Mouse (Mus musculus) heart, postnatal 4 days (tissue): ENCODE data around the gene Ebf3. TPM values are rescaled to one million over a fixed set of nuclear protein-coding genes. Genes with fewer than 3 reads are reported as not detected.

Source experiments
- DNase-seq: peaks from one replicate; pipeline ENCODE4 v3.0.0; 2021
- total RNA-seq, 2 experiments: library from RNA; stranded (reverse); gene quantifications; 2 replicates each; pipeline ENCODE4 v1.2.3; 2021

Ebf3 gene
- 10 to 100 TPM; 18.7 to 20.1 TPM for total RNA-seq

DNA sequence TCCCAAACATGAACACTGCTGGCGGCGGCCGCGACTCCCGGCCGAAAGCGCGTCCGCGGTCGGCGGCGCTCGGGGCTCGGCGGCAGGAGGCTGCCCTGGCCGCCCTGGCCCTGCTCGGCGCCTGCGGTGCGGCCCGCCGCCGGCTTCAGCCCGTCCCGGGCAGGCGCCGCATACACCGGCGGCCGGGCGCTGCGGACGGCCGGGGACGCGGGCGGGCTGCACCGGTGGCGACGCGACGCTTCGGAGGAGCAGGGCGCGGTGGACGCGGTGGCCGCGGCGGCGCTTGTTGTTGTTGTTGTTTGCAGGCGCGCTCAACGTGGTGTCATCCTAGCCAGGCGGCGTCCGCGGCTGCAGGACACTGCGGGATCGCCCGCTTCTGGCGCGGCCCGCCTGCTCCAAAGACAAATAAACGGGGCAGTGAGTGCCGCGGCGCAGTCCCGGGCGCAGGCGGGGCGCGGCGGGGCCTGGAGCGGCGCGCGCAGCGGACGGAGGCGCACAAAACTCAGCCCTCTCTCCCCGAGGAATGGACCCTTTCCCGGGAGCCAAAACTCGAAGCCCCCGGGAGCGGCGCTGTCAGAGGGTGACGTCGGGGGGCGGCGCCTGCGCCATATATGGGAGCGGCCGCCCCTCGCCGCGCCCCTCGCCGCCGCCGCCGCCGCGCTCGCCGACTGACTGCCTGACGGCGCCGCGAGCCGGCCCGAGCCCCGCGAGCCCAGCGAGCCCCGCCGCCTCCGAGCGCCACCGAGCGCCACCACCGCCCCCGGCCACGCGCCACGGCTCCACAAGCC is at the start of gene Ebf3:
Gene Ebf3, minus strand, starts transcription at position 542 of the 788 bp plus-strand sequence.
- peak; percentile 91 for DNase-seq

DNA sequence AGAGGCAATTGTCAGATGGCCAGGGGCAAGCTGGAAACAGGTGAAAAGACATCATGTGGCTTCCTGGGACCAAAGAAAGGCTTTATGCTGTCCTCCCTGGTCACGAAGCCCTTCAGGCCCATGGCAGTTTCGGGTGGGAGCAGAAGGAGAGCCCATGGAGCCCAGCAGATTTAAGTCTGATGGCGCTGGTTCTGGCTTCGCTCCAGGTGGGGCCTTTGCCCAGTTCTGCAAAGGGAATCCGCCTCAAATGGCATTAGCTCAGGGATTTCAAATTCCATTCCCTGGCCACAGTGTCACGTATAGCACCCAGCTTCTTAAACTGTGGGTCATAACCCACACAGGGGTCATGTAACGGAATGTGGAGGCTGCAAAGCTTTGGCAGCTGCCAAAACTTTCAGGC is 32.6 kb upstream of the Ebf3 start:
- peak; percentile 49 for DNase-seq

DNA sequence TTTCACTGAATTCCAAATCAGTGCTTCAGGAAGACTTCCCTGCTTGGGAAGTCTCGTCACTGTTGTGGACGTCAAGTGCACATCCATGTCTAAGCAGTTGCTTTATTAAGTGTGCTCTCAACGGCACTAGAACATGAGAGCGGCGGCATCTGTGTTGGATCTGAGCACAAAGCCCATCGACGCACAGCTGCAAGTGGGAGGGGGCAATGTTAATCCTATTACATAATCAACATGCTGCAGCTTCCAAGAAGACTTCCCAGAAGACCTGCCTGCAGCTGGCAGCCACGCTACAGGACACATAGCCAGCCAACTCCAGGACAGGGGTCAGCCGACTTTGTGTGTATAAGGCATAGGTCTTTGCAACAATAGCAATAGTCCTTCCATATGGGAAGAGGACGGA is 31.8 kb upstream of the Ebf3 start:
- DNase-seq, result peak; percentile 37

DNA sequence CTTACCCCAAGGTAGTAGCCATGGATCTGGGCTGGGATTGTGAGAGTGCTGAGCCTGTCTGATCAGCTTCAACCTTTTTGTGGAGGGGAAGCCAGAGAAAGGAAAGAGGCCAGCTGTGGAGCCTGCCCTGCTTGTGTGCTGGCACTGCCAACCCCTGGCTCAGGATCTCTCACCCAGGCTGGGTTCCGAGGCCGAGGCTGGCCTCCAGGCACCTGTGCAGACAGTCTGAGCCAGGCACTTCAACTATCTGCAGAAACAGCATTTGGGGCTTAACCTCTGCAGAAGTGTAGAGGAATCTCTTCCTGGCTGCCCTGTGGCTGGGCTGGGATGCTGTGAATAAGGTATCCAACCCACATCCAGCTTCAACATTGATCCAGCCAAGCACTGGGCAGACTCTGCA is 19.7 kb upstream of the Ebf3 start:
- DNase-seq, result no peak

DNA sequence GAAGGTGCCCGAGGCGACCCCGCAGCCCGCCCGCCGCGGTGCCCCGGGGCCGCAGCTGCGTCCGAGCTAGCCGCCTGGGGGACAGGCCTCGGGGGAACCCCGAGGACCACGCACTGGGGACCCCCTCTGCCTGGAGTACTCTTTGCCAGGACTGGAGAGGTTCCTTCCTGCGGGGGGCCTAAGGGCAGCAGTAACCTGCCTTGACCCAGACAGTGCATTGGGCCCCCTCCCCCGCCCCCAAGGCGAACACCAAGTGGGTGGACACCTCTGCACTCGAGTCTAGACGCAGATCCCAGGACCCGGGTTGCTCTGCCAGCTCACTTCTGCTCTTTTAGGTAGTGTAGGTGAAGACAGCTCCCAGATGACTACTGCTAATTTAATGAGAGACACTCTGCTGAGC is 8.7 kb upstream of the Ebf3 start:
- no peak for DNase-seq

DNA sequence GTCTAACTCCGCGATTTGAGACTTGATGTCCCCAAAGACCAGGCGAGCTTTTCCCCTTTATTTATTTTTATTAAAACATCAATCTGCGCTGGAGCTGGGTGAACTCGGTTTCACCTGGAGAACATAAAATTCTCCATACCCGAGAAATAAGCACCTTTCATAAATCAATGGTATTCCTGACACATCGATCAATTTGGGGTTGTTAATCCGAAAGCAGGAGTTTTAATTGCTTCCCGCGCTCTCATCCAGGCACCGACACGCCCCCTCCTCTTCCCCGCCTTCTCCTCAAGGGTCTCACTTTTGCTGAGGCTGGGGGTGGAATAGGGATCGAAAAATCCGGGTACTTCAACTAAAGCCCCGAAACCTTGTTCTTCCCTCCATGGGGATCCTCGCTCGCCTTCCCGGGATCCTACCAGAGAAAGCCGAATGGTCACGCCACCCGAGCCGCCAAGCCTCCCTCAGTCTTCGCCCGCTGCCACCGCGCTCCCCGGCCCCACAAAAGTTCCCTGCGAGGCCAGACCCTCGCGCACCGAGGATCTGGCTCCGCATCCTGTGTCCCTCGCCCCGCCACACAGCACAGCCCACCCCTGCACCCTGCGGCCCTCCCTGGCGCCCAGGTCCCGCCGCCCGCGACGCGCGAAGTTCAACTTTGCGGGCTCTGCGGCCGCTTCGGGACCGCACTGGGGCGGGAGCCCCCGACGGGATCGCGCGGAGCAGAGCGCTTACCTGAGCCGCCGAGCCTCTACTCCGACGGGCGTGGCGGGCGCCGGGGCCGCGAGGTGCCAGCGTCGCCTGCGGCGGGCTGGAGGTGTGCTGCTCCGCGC is 7.9 kb upstream of the Ebf3 start:
- no peak for DNase-seq

DNA sequence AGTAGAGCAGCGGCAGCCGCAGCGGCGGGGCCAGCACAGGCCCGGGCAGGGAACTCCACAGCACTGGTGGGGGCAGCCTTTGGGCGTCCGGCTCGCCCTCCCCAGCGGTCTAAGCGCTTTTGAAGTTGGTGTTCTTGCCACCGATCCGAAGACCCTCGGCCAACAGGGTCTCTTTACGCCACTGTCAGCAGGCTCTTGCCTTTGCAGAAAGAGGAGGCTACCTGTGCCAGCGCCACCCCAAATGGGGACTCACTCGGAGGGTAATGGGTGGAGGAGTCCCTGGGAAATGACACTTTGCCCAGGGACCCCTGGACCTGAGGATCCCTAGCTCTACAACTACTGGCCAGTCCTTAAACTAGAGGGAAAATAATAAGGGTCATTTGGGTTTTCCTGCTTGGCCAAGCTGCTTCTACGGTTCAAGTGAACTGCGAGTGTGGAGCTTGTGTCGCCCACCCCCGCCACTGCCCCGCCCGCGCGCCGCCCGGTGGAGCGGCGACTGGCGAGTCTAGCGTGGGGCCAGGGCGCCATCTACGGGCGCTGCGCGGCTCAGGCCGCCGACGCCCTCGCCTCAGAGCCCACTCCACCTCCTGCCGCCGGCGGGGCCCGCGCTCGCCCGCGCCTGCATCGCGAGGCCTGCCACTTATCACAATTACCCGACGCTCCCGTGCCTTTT is 7.0 kb upstream of the Ebf3 start:
- DNase-seq, result peak; percentile 82

DNA sequence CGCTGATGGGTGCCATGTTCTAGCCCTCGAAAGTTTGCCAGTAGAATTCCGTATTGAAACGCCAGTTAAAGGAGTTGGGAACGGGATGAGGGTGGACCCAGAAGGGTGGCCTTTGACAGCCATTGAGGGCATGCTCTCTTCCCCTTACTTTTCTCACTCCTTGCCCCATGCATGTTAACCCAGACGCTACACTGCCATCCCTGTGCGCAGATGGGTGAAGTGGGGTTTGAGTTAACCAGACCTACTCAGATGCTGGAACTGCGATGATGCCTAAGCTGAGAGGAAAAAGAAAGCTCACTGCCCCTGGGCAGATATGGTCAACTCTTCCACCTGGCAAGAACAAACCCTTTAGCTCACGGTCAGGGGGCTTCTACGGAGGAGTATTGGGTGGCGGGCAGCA is 6.1 kb upstream of the Ebf3 start:
- no peak for DNase-seq

DNA sequence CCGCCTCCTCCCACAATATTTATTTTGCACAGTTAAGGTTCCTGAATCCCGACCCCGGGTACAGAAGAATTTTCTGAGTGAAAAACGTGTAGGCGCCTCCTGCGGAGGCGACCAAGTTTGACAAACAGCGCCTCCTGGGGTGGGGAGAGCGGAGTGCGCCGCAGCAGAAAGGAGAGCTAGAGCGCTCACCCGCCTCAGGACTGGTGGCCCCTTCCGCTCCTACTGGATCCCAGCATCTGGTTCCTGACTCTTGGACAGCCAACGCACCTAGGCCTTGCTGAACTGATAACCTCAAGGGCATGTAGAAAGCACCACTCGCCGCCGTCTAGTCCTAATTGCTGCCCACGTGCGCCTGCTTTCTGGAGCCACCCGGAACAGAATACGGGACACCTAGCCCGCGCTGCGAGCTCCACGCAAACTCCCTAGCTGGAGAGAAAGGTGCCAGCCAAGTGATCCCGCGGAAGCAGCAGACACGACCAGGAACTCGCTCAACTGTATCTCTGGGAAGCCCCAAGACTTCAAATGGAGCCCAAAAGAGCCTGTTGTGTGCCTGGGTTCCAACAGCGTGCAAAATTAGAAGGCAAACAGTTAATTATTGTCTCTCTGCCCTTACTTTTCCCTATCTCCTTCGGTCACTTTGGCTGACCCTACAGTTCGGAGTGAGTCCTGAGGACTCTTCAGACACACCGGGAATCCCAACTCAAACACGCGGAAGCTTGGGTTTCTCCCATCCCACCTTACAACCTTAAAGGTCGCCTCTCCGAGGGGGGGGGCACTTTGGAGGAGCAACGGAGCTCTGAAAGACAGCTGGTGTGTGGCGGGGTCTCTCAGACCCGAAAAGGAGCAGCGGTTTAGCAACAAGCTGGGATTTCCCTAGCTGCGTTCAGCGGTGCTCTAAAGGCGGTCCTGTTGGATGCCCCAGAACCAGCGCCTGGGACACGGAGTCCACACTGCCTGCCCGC is 5.0 kb upstream of the Ebf3 start:
- peak; percentile 82 for DNase-seq

DNA sequence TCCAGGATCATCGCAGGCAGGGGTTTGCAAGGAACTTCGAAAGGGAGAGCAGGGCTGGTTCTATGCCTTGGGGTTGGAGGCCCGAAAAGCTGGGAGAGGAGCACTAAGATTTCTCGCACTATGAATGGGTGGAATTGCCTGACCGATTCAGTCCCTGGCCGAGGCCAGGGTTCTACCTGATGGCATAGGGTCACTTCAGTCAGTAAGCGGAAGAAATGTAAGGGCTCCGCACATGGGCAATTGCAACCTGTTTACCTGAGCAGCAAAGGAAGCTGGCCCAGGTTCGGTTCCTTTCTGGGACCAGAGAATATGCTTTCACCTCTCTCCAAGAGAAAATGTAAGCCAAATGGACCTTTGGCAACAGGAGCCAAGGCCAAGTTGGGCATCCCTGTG is 4.1 kb upstream of the Ebf3 start:
- no peak for DNase-seq

DNA sequence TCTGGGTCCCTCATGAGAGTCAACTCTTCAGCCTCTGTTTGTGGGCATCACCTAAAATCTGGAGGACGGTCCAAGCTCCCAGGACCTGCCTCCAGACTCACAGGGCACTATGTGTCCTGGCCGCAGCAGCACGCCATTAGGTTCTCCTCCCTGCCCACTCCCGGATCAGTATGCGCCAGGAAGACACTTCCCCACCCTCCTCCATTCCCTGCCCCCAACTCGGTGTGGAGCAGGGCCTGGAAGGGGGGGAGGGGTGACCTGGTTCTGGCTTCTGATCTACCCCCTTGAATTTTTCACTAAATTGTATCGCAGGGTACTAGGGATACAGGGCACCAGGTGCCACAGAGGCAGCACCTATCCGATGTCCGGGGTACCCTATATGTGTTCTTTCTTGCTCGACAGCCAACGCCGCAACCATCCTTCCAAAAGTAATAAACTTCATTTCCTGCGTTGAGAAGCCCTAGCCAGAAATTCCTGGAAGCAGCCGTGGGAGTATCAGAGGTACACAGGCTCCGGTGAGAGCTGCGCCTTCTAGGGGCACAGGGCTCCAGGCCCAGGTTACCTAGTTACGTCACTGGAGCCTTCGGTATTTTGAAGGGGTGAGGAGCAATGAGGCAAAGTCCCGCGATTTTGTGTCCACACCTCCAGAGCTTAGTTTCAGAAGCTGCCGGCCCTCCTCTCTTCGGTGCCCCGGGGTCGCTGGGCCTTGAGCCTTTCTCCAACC is 3.6 kb upstream of the Ebf3 start:
- no peak for DNase-seq

DNA sequence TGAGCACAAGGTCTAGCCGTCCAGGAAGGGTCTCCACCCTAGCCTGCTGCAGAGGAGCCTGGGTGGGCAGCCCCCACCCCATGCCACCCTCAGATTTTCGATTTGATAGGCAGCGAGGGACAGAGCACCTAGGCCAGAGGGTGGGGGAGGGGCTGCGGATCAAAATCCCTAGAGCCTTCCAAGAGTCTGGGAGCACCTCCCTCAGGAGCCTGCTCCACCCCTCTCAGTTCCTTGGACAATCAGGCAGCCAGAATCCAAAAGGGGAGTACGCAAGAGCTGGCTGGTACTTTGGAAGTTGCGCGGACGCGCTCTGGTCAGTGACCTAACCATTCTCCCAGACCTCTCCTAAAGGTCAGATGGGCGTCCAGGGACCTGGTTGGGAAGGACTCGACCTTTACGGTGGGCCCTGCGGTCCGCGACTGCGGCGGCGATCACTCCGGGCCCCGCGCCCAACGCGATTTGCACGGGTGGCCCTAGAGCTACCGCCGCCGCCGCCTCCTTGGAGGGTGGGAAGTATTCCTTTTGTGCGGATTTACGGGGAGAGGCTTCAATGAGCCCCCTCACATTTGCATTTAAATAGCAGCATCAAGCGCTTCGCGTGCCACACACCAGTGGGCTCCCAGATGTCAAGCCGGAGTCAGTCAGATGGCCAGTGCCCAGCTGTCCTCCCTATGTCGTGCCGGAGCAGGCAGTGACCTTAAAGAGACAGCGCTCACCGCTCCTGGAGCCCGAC is 2.8 kb upstream of the Ebf3 start:
- DNase-seq, result peak; percentile 28

DNA sequence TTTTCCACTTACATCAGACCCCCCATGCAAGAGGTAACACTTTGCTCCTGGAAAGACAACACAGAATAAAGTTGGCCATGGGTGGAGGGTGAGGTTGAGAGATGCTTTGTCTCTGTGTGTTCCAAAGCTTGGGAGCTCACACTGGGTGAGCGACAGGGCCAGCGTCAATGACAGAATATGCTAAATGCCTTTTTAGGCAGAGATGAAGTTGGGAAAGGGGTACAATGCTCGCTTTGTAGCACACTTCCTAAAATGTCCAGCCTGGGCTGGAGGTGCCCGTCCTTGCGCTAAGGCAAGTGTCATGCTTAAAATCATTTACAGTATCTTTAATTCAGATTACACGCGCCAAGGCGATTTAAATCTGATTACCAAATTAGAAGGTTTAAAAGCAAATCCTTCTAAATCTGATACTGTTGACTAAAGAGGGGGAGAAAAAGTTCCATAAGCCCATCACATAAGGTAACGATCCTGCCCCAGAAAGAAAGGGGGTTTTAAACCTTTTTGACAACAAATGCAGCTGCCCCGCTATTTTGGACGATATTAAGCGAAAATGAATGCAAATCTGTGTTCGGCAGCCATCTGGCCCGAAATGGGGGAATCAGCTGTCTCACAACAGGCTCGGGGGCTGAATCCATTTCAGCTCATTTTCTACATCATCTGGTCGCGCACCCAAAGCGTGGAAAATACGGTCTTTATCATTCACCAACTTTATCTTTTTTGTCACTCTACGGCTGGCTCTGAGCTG is 2.1 kb upstream of the Ebf3 start:
- DNase-seq, result no peak

DNA sequence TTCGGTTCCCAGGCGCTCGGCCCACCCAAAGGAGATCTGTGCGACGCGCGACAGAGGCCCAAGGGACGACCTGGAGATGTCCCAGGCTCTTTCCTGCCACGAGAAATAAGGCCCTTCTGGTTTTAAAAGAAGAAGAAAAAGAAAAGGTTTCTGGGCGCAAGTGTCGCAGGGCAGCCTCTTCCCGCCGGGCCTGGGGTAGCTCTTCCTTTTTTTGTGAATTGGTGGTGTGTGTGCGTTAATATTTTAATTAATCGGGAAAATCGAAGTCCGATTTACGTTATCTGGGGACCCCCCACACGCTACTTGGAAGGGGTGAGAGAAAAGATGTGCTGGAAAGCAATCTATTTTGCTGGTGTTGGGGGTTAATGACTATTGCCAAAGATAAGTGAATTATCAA is 1.3 kb upstream of the Ebf3 start:
- DNase-seq, result no peak

DNA sequence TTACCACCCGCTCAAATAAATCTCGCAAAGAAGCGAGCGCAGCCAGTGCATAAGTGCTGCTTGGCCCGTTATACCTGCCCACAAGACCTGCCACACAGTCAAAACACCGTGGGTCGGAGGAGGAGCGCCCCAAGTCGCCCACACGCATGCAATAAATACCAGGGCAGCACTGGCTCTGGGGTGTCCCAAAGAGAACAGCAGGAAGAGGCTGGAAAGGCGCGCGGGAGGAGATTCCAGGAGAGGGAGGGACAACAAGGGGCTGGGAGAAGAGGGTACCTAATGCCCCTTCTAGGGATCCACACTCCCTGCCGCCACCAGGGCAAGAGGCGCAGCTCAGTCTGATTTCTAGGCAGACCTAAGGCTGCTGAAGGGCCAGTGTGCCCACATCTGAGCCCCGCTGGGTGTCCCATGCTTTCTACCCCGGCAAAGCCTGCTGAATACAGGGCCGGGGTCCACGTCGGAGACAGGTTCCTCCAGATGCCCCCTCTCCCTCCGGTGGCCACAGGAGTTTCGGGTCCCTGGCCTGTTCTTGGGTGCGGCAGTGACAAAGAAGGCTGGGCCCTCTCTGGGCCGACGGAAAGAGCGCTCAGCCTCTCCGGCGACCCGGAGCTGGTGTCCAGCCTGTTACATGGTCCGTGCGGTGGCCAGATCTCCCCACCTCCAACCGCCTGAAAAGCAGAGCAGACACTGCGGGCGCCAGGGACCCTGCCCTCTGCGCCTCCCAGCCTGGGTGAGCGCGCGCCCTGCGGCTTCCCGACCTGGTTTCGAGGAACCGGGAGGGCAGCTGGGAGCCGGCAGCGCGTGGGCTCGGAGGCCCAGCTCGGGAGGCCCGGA is 682 bp upstream of the Ebf3 start:
- peak; percentile 32 for DNase-seq

DNA sequence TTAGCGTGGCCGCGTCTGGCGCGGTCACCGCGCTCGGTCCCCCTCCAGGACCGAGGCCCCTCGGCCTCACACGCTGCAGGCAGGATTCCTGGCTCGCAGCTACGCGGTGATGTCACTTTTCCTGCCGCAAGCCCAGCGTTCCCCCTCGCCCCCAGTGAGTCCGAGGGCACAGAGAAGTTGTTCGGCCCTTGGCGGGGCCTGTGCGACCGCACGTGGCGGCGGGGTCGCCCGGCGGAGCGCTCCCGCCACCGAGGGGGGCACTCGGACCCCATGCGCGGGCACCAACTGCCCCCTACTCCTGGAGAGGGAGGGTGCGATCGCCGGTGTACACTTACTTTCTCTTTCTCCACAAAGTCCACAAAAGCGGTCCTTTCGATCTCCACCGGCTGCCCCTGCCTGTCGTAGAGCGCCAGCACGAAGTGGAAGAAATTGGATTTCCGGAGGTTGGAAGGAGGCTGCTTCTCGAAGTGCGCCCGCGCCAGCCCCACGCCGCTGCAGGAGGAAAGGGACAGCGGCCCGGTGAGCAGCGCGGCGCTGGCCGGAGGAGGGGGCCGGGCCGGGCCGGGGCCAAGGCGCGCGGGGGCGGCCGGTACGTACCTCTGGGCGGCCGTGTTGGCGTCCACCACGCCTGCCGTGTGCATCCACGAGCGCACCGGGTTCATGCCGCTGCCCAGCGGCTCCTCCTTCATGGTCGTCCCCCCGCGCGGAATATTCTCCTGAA is 902 bp downstream of the Ebf3 start:
- DNase-seq, result peak; percentile 64

DNA sequence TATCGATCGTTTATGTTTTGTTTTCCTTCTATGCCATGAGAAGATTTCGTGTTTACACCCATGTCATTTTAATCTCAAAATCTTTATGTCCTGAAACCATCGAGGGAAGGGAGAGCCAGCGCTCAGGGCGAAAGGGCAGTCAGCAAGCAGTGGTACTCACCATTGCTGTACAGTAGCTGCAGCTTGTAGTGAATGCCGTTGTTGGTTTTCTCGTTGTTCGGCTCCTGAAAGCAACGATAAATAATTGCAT is 1.4 kb downstream of the Ebf3 start:
- no peak for DNase-seq

DNA sequence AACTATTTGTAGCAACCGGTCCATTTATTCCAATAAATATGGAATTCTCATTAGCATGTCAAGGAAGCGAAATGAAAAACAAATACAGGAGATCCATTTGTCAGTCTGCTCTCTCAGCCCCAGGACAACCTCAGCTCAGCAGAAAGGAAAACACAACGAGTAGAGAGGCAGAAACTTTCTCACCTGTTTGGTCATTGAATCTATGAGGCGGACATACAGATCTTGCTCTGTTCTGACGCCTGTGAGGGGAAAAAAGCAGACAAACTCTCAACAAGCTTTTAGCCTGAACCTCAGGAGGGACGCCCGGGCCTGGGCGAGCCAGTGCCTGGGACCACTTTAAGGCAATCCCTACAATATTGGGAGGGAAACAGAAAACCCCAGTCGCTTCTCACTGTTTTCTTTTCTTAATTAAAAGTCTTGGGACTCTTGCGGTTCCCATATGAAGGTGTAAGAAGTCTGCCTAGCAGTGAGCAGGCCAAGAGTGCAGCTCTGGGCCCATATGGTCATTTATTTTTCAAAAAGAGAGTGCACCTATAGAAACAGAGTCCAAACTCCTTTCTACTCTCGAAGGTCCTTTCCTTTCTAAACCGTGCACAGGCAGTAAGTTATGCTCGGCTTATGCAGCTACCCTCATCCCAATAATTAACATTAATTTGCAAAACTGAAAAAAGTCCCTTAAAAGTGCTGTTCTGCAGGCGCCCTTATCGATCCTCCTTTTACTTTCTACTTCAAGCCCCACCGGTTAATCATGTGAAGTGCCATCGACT is 1.9 kb downstream of the Ebf3 start:
- DNase-seq, result no peak
